9 mouse cellular contexts compared by ENCODE assay signal in genomic region chrX:140537662-140538061, GRCm38 (mm10).
A peak's percentile ranks its signal among the peaks of the same experiment; 100 is the strongest.
DNase-seq lines count a peak whose midpoint lies in the region; ATAC-seq lines count a peak whose summit lies in the region.
"Had no signal": no experiment of that assay in that cellular context is flagged by ENCODE, and none has a peak within 500 bp of the region (broad histone marks: within the 10 kb centered on the region; RNA-seq: fewer than 3 reads in every experiment).

No protein-coding gene starts in this region.

- peaks cover 3% of the 10 kb centered on the region; the same call in 1 of the 2 replicates for H3K4me1 ChIP-seq in liver, embryonic 16.5 days (ENCODE audit: control insufficient read depth, low read depth, low read length)

- WGBS in liver, embryonic 16.5 days (ENCODE audit: insufficient replicate concordance) = 19% methylated on average over 6 of the region's 6 CpGs

- H3K9me3 ChIP-seq in liver, embryonic 16.5 days (replicated peaks; ENCODE audit: control insufficient read depth, low read length) = no peaks in the 10 kb centered on the region

- H3K27ac ChIP-seq in liver, embryonic 16.5 days (ENCODE audit: low read length) = peak overlapping the region; percentile 33; the same call in 1 of the 2 replicates

- no peak overlapping the region for H3K4me2 ChIP-seq in liver, embryonic 16.5 days (ENCODE audit: low read depth, low read length)

- no peaks in the 10 kb centered on the region for H3K36me3 ChIP-seq in liver, embryonic 16.5 days (ENCODE audit: control insufficient read depth, insufficient read depth)

- no peaks in the 10 kb centered on the region; the same call in 1 of the 2 replicates for H3K27me3 ChIP-seq in liver, embryonic 16.5 days (ENCODE audit: control insufficient read depth, insufficient read depth, low read depth, low read length)

- no peak; the same call in 1 of the 2 replicates for ATAC-seq in liver, embryonic 16.5 days (ENCODE audit: low read depth)

- no peak overlapping the region for H3K9ac ChIP-seq in liver, embryonic 16.5 days (ENCODE audit: low read depth, low read length)

- no peak overlapping the region for H3K4me3 ChIP-seq in liver, embryonic 16.5 days (ENCODE audit: low read depth, low read length)
- H3K4me3 ChIP-seq: myocyte had no signal

- DNase-seq in testis, postnatal 14 days (ENCODE audit: low spot score) = peak; percentile 35
- no peak for DNase-seq in testis, postnatal 10 days (ENCODE audit: low spot score)
- DNase-seq in heart, adult 18-20 months = peak; percentile 83 to 90
- DNase-seq in spleen, postnatal 36 days (ENCODE audit: low spot score in 2 of 2) = peak; percentile 80 to 84
- DNase-seq in cerebellum, postnatal 4 days (ENCODE audit: low spot score in 2 of 2) = no peak
- DNase-seq in urinary bladder, postnatal 4 days (ENCODE audit: low spot score in 2 of 2) = no peak
- no peak for DNase-seq in urinary bladder, postnatal 25 days (ENCODE audit: low spot score)

Comparison
In these comparisons a context has a peak if more than half of its experiments do, and no peak if none do; other contexts are left out.
1. DNase-seq: peak in testis, postnatal 14 days (single experiment), heart, adult 18-20 months (2 of 2) and spleen, postnatal 36 days (2 of 2); none in testis, postnatal 10 days (single experiment), cerebellum, postnatal 4 days (0 of 2), urinary bladder, postnatal 4 days (0 of 2) and urinary bladder, postnatal 25 days (single experiment).